Mouse (Mus musculus) forebrain, embryonic 13.5 days (tissue): ENCODE results near the gene Spock2. TPM values are rescaled to one million over a fixed set of nuclear protein-coding genes. Genes with fewer than 3 reads are reported as not detected.
"Not testable (repeated sequence)": the region's sequence is repeated elsewhere in the genome, so short reads cannot be mapped to it uniquely, and the experiment has no call there.

Experiments
- ATAC-seq: fragments of 200-750 bp; cut with Nextera tagmentation; 2 replicates; pipeline ENCODE4 v1.8.0; 2017
- H3K27ac ChIP-seq: fragments of 300-500 bp; sonication (generic); 2 replicates; pipeline ENCODE4 v1.5.1; 2015; ENCODE audit warnings: inconsistent platforms, mild to moderate bottlenecking, moderate library complexity
- H3K27me3 ChIP-seq: fragments of 300-500 bp; sonication (generic); 2 replicates; pipeline ENCODE4 v1.6.1; 2015; ENCODE audit warnings: mild to moderate bottlenecking, inconsistent platforms
- H3K36me3 ChIP-seq: fragments of 300-500 bp; sonication (generic); 2 replicates; pipeline ENCODE4 v1.6.1; 2015; ENCODE audit warnings: mild to moderate bottlenecking, inconsistent platforms; ENCODE audit not compliant: poor library complexity, severe bottlenecking
- H3K4me1 ChIP-seq: fragments of 300-500 bp; sonication (generic); 2 replicates; pipeline ENCODE4 v1.6.1; 2015; ENCODE audit warnings: inconsistent platforms
- H3K4me2 ChIP-seq: fragments of 300-500 bp; sonication (generic); 2 replicates; pipeline ENCODE4 v1.6.1; 2015; ENCODE audit warnings: inconsistent platforms, mild to moderate bottlenecking, moderate library complexity
- H3K4me3 ChIP-seq: fragments of 300-500 bp; sonication (generic); 2 replicates; pipeline ENCODE4 v1.5.1; 2015; ENCODE audit warnings: mild to moderate bottlenecking, inconsistent platforms
- H3K9ac ChIP-seq: fragments of 300-500 bp; sonication (generic); 2 replicates; pipeline ENCODE4 v1.6.1; 2015; ENCODE audit warnings: mild to moderate bottlenecking, inconsistent platforms
- H3K9me3 ChIP-seq: fragments of 300-500 bp; sonication (generic); replicated peaks from 2 replicates; pipeline ENCODE4 v1.6.1; 2016; ENCODE audit warnings: inconsistent platforms
- WGBS: fragments of 180-500 bp; shearing (Covaris S2); methylation state at CpG from one replicate; pipeline ENCODE4 v1.1.7; 2015; 5-methylcytosine and 5-hydroxymethylcytosine counted together
- polyA plus RNA-seq: library from polyadenylated mRNA; unstranded; fragments of >200 nt; fragmentation: Nextera tagmentation; extraction: Ambion mirVana; gene quantifications from 2 replicates; pipeline ENCODE4 v1.2.1, GENCODE M21; 2015

Gene Spock2
- polyA plus RNA-seq, 1 experiment from 2014 or later = 19.7 TPM

DNA sequence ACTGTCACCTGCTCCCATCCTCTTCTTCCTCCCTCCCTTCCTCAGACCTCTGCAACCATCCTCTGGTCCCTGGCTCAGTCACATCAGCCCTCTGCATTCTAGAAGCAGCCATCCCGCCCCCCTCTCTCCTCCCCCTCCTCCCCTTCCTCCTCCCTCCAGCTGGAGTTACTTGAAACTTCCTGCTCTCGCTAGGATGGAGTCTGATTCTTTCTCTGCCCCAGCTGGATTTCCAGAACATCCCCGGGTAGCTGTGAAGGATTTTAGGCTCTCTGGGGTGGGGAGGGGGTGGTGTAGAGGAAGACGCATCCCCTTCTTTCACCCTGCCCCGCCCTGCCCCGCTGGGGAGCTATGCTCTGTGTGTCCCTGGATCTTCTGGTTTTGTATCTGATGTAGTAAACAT is 27.5 kb downstream of the Spock2 start:
- H3K4me1 ChIP-seq = no peaks in the 10 kb centered on the region
- no peak overlapping the region for H3K27ac ChIP-seq
- no peak overlapping the region for H3K9ac ChIP-seq
- H3K4me3 ChIP-seq = no peak overlapping the region
- WGBS = 32% methylated on average over 6 of the region's 6 CpGs
- H3K9me3 ChIP-seq = no peaks in the 10 kb centered on the region
- peaks cover 16% of the 10 kb centered on the region; the same call in 1 of the 2 replicates for H3K36me3 ChIP-seq
- no peak overlapping the region for H3K4me2 ChIP-seq
- no peak for ATAC-seq
- H3K27me3 ChIP-seq = no peaks in the 10 kb centered on the region

- Histone ChIP-seq H3K9ac (no peak overlapping the region), H3K27ac (no peak overlapping the region), H3K4me1 (no peaks in the 10 kb centered on the region), H3K9me3 (no peaks in the 10 kb centered on the region), H3K4me2 (no peak overlapping the region), H3K36me3 (peaks cover 16% of the 10 kb centered on the region; the same call in 1 of the 2 replicates), H3K27me3 (no peaks in the 10 kb centered on the region), H3K4me3 (no peak overlapping the region)
- ATAC-seq = no peak
- WGBS = 51% methylated on average over 9 of the region's 9 CpGs
Observed at GRCm38 (mm10) chr10:60134201-60134600, 28.2 kb downstream of the Spock2 start.

DNA sequence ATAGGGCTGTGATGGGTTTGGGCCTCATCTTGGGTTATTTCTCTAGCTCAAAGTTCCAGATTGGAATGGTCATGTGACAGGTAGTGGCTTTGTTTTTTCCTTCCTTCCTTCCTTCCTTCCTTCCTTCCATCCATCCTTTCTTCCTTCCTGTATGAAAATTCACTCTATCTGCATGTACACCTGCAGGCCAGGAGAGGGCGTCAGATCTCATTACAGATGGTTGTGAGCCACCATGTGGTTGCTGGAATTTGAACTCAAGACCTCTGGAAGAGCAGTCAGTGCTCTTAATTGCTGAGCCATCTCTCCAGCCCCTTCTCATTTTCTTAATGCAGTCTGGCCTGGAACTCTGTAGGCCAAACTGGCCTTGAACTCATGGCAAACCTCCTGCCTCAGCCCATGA is 30.0 kb downstream of the Spock2 start:
- WGBS = 52% methylated on average over 1 of the region's 1 CpGs
- H3K9ac ChIP-seq, H3K27me3 ChIP-seq, H3K27ac ChIP-seq, H3K4me2 ChIP-seq, H3K36me3 ChIP-seq, H3K4me3 ChIP-seq, H3K4me1 ChIP-seq, ATAC-seq, H3K9me3 ChIP-seq: not testable (repeated sequence)

DNA sequence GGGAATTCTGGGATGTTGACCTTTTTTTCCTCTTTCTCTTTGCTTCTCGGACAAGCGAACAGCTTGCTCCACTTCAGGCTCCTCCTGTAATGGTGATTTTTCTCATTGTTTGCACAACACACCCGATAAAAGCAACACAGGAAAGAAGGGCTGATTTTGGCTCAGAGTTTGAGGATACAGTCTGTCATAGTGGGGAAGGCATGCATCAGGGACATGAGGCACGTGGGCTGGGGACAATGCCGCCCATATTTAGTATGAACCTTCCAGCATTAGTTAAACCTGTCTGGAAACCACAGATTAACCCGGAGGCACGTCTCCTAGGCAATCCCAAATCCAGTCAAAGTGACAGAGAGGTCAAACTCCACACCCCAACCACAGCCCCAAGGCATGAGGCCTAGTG is 30.9 kb downstream of the Spock2 start:
- no peaks in the 10 kb centered on the region for H3K4me1 ChIP-seq

DNA sequence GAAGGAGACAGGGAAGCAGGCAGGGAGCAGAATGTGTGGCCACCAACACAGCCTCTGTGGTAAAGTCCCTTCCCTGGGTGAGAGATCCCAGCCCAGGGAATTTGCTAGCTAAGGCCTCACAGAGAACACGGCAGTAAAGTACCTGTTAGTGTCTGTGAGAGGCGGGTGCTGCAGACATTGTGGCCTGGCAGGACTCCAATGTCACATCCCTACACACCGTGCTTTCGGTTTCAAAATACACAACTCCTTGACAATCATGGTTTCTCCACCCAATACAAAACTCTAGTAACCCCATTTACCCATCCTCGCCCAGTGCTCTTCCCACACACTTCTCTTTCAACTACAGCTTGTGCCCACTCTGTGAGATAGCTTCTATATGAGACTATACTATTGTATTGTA is 32.7 kb downstream of the Spock2 start:
- Histone ChIP-seq H3K4me2 (no peak overlapping the region), H3K9ac (no peak overlapping the region), H3K27ac (no peak overlapping the region), H3K36me3 (no peaks in the 10 kb centered on the region), H3K4me1 (no peaks in the 10 kb centered on the region), H3K27me3 (no peaks in the 10 kb centered on the region), H3K9me3 (no peaks in the 10 kb centered on the region), H3K4me3 (no peak overlapping the region)
- 91% methylated on average over 5 of the region's 5 CpGs for WGBS
- no peak for ATAC-seq

More for the DNA sequence above, 30.9 kb downstream of the Spock2 start:
- no peak for ATAC-seq
- Histone ChIP-seq H3K4me3 (no peak overlapping the region), H3K9me3 (no peaks in the 10 kb centered on the region), H3K27ac (no peak overlapping the region), H3K27me3 (no peaks in the 10 kb centered on the region), H3K4me2 (no peak overlapping the region), H3K36me3 (no peaks in the 10 kb centered on the region), H3K9ac (no peak overlapping the region)
- WGBS = 76% methylated on average over 7 of the region's 7 CpGs

DNA sequence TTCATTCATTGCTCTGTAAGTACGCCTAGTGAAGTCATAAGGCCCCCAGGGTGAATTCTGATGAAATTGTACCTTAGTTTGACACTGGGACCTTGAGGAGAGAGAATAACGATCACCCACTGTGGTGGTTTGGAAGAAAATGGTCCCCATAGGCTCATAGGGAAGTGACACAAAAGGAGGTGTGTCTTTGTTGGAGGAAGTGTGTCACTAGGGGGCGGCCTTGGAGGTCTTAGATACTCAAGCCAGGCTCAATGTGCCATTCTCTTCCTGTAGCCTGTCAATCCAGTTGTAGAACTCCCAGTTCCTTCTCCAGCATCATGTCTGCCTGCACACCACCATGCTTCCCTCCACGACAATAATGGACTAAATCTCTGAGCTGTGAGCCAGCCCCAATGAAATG is 34.7 kb downstream of the Spock2 start:
- Histone ChIP-seq H3K4me2 (no peak overlapping the region), H3K27ac (no peak overlapping the region), H3K9me3 (no peaks in the 10 kb centered on the region), H3K9ac (no peak overlapping the region), H3K36me3 (no peaks in the 10 kb centered on the region), H3K4me1 (no peaks in the 10 kb centered on the region), H3K27me3 (no peaks in the 10 kb centered on the region), H3K4me3 (no peak overlapping the region)
- WGBS = 86% methylated on average over 4 of the region's 4 CpGs
- ATAC-seq = no peak

- no peak for ATAC-seq
- no peak overlapping the region for H3K4me3 ChIP-seq
- no peak overlapping the region for H3K9ac ChIP-seq
- WGBS = 86% methylated on average over 3 of the region's 3 CpGs
- H3K4me1 ChIP-seq = no peaks in the 10 kb centered on the region
- H3K4me2 ChIP-seq = no peak overlapping the region
- H3K36me3 ChIP-seq = no peaks in the 10 kb centered on the region
- no peak overlapping the region for H3K27ac ChIP-seq
- H3K27me3 ChIP-seq = no peaks in the 10 kb centered on the region
- no peaks in the 10 kb centered on the region for H3K9me3 ChIP-seq
Observed at GRCm38 (mm10) chr10:60141656-60142160, 35.7 kb downstream of the Spock2 start.

DNA sequence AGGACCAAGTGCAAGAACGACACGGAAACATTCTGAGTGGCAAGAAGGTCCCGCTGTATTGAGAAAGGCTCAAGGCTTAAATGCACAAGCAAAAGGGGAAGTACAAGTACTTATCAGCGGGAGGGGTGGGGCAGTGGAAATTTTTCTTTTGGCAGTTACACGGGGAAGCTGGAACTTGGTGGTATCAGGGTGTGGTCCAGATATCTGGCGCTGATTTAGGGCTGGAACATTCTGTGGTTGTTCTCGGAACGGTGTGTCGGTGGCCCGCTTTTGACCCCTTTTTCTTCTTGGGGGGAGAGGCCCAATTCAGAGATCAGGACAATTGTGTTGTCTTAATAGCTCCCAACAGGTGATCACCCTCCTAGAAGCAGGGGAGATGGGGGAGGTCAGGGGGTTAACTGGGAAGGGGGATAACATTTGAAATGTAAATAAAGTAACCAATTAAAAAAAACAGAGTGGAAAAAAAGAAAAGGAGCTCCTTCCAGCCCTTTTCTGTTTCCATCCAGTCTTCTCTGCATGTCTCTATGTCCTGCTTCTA is 41.6 kb downstream of the Spock2 start:
- 58% methylated on average over 10 of the region's 10 CpGs for WGBS
- not testable (repeated sequence) for H3K9me3 ChIP-seq, H3K4me1 ChIP-seq, H3K36me3 ChIP-seq, H3K4me2 ChIP-seq, H3K27ac ChIP-seq, H3K9ac ChIP-seq, H3K27me3 ChIP-seq, ATAC-seq, H3K4me3 ChIP-seq

- Histone ChIP-seq H3K9me3 (no peaks in the 10 kb centered on the region), H3K4me3 (no peak overlapping the region), H3K27me3 (no peaks in the 10 kb centered on the region), H3K27ac (no peak overlapping the region), H3K9ac (no peak overlapping the region), H3K36me3 (no peaks in the 10 kb centered on the region), H3K4me1 (no peaks in the 10 kb centered on the region), H3K4me2 (no peak overlapping the region)
- WGBS = 0% methylated on average over 5 of the region's 5 CpGs
- ATAC-seq = peak; percentile 67
Observed at GRCm38 (mm10) chr10:60148087-60148486, 42.1 kb downstream of the Spock2 start.

GRCm38 (mm10) chr10:60151107-60151663 is 45.2 kb downstream of the Spock2 start:
- H3K27ac ChIP-seq = peak overlapping the region; percentile 10; the same call in 1 of the 2 replicates
- no peaks in the 10 kb centered on the region for H3K4me1 ChIP-seq
- no peak overlapping the region for H3K9ac ChIP-seq
- H3K4me3 ChIP-seq = no peak overlapping the region
- no peak overlapping the region for H3K4me2 ChIP-seq
- ATAC-seq = no peak
- H3K9me3 ChIP-seq = no peaks in the 10 kb centered on the region
- H3K36me3 ChIP-seq = no peaks in the 10 kb centered on the region
- 62% methylated on average over 6 of the region's 6 CpGs for WGBS
- no peaks in the 10 kb centered on the region for H3K27me3 ChIP-seq

GRCm38 (mm10) chr10:60156016-60156415 is 50.0 kb downstream of the Spock2 start:
- Histone ChIP-seq H3K9ac (no peak overlapping the region), H3K9me3 (no peaks in the 10 kb centered on the region), H3K27me3 (no peaks in the 10 kb centered on the region), H3K36me3 (no peaks in the 10 kb centered on the region), H3K27ac (no peak overlapping the region), H3K4me2 (no peak overlapping the region), H3K4me3 (no peak overlapping the region), H3K4me1 (no peaks in the 10 kb centered on the region)
- no peak for ATAC-seq

DNA sequence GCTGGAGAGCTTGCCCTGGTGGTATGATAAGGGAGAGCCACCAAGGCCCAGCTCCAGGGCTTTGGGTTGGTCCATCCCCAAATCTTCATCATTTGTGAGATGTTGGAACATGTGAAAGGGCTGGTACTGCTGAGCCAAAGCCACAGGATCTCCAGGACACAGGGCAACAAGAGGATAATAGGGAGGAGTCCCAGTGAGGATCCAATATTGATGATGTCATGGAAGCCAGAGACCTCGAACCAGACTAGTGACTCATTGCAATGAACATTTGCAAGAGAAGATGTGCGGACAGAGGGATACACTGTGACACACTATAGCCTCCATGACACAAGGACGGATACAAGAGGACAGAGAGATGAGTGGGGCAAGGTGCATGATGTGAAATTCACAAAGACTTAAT is 52.1 kb downstream of the Spock2 start:
- H3K4me1 ChIP-seq = no peaks in the 10 kb centered on the region
- H3K27me3 ChIP-seq = no peaks in the 10 kb centered on the region
- H3K27ac ChIP-seq = no peak overlapping the region
- H3K36me3 ChIP-seq = no peaks in the 10 kb centered on the region
- ATAC-seq = no peak
- H3K4me2 ChIP-seq = no peak overlapping the region
- WGBS = 93% methylated on average over 3 of the region's 3 CpGs
- H3K9ac ChIP-seq = no peak overlapping the region
- no peak overlapping the region for H3K4me3 ChIP-seq
- H3K9me3 ChIP-seq = no peaks in the 10 kb centered on the region

GRCm38 (mm10) chr10:60161397-60161796 is 55.4 kb downstream of the Spock2 start:
- H3K27me3 ChIP-seq, H3K36me3 ChIP-seq, H3K4me1 ChIP-seq, H3K4me2 ChIP-seq, H3K9ac ChIP-seq, H3K27ac ChIP-seq, H3K9me3 ChIP-seq, H3K4me3 ChIP-seq, ATAC-seq: not testable (repeated sequence)
- WGBS = 77% methylated on average over 3 of the region's 3 CpGs
